Mouse (Mus musculus) neural tube, embryonic 12.5 days (tissue): ENCODE data around the gene Plppr3. TPM values are rescaled to one million over a fixed set of nuclear protein-coding genes. Genes with fewer than 3 reads are reported as not detected.

ENCODE experiments used
- ATAC-seq: fragments of 200-750 bp; cut with Nextera tagmentation; 2 replicates; pipeline ENCODE4 v1.8.0; 2017; ENCODE audit warnings: low read depth, mild to moderate bottlenecking, moderate TSS enrichment, moderate library complexity; ENCODE audit not compliant: low FRiP score
- H3K27ac ChIP-seq: fragments of 300-500 bp; sonication (generic); 2 replicates; pipeline ENCODE4 v1.5.1; 2016
- H3K27me3 ChIP-seq: fragments of 300-500 bp; sonication (generic); replicated peaks from 2 replicates; pipeline ENCODE4 v1.6.1; 2016; ENCODE audit warnings: mild to moderate bottlenecking
- H3K36me3 ChIP-seq: fragments of 300-500 bp; sonication (generic); 2 replicates; pipeline ENCODE4 v1.6.1; 2016; ENCODE audit warnings: mild to moderate bottlenecking
- H3K4me1 ChIP-seq: fragments of 300-500 bp; sonication (generic); 2 replicates; pipeline ENCODE4 v1.6.1; 2016
- H3K4me2 ChIP-seq: fragments of 300-500 bp; sonication (generic); replicated peaks from 2 replicates; pipeline ENCODE4 v1.6.1; 2016; ENCODE audit warnings: mild to moderate bottlenecking
- H3K4me3 ChIP-seq: fragments of 300-500 bp; sonication (generic); 2 replicates; pipeline ENCODE4 v1.5.1; 2016
- H3K9ac ChIP-seq: fragments of 300-500 bp; sonication (generic); 2 replicates; pipeline ENCODE4 v1.6.1; 2016; ENCODE audit warnings: mild to moderate bottlenecking
- H3K9me3 ChIP-seq: fragments of 300-500 bp; sonication (generic); 2 replicates; pipeline ENCODE4 v1.6.1; 2016; ENCODE audit warnings: mild to moderate bottlenecking
- WGBS: fragments of 180-500 bp; shearing (Covaris S2); methylation state at CpG from one replicate; pipeline ENCODE4 v1.1.7; 2016; 5-methylcytosine and 5-hydroxymethylcytosine counted together
- polyA plus RNA-seq: library from polyadenylated mRNA; unstranded; fragments of >200 nt; fragmentation: Nextera tagmentation; extraction: Ambion mirVana; gene quantifications from 2 replicates; pipeline ENCODE4 v1.2.1, GENCODE M21; 2016

Plppr3 gene
- polyA plus RNA-seq, 1 experiment from 2014 or later, result 296 TPM

DNA sequence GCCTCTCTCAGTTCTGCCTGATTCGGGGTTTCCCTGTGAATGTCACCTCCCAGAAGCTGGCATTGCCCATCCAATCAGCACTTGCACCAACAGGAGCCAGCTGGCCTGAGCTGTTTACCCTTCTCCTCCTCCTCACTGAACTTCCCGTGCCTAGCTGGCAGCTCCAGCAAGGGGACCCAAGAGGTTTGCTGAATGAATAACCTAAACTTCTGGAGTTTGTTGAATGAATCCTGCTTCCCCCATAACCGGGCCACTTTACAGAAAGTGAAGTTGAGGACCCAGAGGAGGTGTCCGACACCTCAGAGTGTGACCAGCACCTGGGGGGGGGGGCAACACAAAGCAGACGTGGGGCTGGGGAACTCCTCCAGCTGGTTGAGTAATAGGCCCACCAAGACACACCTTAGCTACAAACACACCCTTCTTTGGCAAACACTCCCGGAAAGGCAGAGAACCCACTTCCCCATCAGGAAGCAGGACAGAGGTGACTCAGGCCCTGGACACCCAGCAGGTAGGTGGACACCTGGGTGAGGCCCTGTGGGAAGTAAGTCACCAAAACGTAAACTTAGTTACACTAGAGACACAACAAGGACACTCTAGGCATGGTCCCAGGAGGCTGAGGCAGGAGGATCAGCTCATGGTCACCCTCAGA is 40.6 kb upstream of the Plppr3 start:
- WGBS, result 79% methylated on average over 7 of the region's 7 CpGs
- Histone ChIP-seq H3K36me3 (peaks cover 21% of the 10 kb centered on the region), H3K4me3 (no peak overlapping the region), H3K9ac (0 out of 2 replicates have a peak overlapping the region, but pooled peaks have one; percentile 17), H3K27me3 (peaks cover 28% of the 10 kb centered on the region), H3K4me1 (peaks cover 36% of the 10 kb centered on the region), H3K4me2 (peak overlapping the region; percentile 97), H3K27ac (no peak overlapping the region), H3K9me3 (peaks cover 3% of the 10 kb centered on the region; the same call in 1 of the 2 replicates)
- no peak for ATAC-seq

DNA sequence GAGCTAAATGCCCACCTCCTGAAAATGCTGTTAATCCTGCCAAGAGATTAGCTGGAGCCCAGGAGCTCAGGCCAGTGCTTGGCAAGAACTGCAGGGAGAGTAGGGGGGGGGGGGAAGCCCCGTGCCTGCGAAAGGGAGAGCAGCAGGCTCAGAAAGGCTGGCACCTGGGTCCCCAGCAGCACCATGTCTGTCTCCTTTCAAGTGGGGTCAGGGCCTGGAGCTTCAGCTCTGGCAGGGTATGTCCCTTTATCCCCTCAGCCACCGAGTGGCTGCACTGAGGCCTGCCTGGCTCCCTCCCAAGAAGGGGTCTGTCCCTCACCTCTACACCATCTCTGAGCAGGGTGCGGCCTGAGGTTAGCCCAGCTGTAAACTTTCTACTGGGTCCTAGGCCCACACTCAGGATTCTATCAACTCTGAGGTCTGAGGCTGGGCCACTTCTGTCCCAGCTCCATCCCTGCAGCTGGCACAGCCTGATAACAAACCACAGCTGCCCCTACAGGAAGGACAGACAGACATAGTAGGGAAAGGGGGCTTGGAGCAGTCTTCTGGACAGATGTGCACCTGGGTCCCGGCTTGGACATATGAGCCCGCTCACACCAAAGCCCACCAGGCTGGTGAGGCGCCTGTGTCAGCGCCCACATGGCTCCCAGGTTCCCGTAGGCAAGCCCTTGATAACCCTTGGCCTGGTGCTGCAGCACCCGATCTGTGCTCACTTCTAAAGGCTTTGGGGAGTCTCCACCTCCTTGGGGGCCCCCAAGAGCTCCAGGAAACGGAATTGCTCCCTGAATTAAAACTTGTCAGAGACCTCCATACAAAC is 39.9 kb upstream of the Plppr3 start:
- Histone ChIP-seq H3K4me3 (peak overlapping the region; percentile 1; the same call in 1 of the 2 replicates), H3K4me1 (peaks cover 35% of the 10 kb centered on the region), H3K9ac (no peak overlapping the region), H3K36me3 (peaks cover 21% of the 10 kb centered on the region), H3K4me2 (no peak overlapping the region; the same call in 1 of the 2 replicates), H3K27me3 (peaks cover 21% of the 10 kb centered on the region), H3K27ac (no peak overlapping the region), H3K9me3 (peaks cover 3% of the 10 kb centered on the region; the same call in 1 of the 2 replicates)
- WGBS, result 78% methylated on average over 11 of the region's 11 CpGs
- no peak for ATAC-seq

DNA sequence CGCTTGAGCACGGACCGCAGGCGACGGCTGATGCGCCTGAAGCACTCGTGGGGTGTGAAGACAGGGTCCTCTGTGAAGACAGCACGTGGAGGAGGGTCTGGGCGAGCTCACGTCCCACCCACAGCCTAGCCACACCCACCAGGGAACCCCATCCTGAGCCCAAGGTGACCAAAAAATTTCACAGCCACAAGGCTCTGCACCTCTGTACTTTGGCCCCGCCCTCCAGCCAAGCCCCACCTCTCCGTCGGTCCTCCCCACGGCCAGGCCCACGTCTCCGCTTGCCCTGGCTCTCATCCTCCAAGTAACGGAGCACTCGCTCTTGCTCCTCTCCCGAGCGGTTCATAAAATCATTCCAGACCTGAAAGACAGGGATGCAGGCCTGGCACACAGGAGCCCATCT is 38.0 kb upstream of the Plppr3 start:
- H3K4me1 ChIP-seq, result peaks cover 24% of the 10 kb centered on the region
- no peak overlapping the region for H3K9ac ChIP-seq
- no peak for ATAC-seq
- 67% methylated on average over 20 of the region's 20 CpGs for WGBS
- no peak overlapping the region for H3K4me3 ChIP-seq
- no peaks in the 10 kb centered on the region for H3K9me3 ChIP-seq
- H3K27me3 ChIP-seq, result peaks cover 1% of the 10 kb centered on the region
- no peak overlapping the region for H3K4me2 ChIP-seq
- H3K27ac ChIP-seq, result no peak overlapping the region
- H3K36me3 ChIP-seq, result peaks cover 21% of the 10 kb centered on the region

DNA sequence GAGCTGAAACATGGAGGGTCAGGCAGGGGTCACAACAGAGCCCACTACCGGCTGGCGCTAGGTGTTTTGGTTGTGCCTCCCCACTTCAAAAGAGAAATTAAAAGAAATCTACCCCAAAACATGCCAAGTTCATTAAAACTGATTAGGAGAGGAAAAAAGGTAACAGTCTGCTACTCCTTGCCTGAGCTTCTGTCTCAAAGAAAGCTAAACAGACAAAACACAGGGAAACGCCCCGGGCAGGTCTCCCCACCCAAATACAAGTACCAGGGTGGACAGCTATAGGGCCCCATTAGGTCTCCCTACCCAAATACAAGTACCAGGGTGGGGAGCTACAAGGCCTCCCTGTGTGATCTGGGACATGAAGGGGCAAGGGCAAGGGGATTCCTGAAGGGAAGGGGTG is 36.1 kb upstream of the Plppr3 start, which contains the start of gene Gm26602:
Gm26602 (plus strand) TSS at position 301 of the 400 bp plus-strand sequence.
- no peaks in the 10 kb centered on the region for H3K27me3 ChIP-seq
- H3K9ac ChIP-seq, result no peak within 1 kb of the TSS
- H3K9me3 ChIP-seq, result no peaks in the 10 kb centered on the region
- H3K4me2 ChIP-seq, result 0 out of 2 replicates have a peak within 1 kb of the TSS, but pooled peaks have one; percentile 38
- H3K4me1 ChIP-seq, result peaks cover 11% of the 10 kb centered on the region
- 93% methylated on average over 4 of the region's 4 CpGs for WGBS
- peaks cover 35% of the 10 kb centered on the region for H3K36me3 ChIP-seq
- no peak within 1 kb of the TSS for H3K27ac ChIP-seq
- no peak within 1 kb of the TSS for H3K4me3 ChIP-seq
- no peak for ATAC-seq

DNA sequence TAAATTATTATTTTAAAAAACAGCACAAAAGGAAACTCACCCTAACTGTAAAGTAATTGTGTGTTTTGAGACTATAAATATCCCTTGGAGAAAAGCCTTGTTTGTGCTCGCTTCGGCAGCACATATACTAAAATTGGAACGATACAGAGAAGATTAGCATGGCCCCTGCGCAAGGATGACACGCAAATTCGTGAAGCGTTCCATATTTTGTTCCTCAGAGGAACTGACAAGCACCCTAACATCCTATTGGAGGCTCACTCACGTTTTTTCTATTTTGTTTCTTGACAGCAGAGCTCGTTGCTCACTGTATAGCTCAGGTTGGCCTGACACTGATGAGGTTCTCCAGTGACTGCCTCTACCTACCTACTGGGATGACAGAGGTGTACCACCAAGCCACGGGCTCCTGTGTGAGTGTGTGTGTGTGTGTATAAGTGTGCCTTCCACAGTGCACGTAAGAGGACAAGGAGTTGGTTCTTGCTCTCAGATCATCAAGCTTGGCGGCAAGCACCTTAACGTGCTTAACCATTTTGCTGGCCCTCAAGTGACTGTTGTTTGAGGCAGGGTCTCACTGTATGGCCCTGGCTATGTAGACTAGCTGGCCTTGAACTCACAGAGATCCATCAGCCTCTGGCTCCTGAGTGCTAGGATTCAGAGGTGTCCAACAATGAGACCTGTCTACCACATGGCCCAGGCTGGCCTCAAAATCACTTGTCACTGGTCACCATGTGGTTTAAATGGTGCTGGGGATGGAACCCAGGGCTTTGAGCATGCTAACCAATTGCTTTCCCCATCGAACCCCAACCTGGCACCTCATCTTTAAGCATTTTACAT is 34.9 kb upstream of the Plppr3 start:
- Histone ChIP-seq H3K4me1 (0 out of 2 replicates have a peak, but pooled peaks cover 5% of the 10 kb centered on the region), H3K4me2 (peak overlapping the region; percentile 38), H3K36me3 (peaks cover 45% of the 10 kb centered on the region), H3K27me3 (no peaks in the 10 kb centered on the region), H3K4me3 (no peak overlapping the region), H3K9me3 (no peaks in the 10 kb centered on the region), H3K9ac (no peak overlapping the region), H3K27ac (peak overlapping the region; percentile 15)
- peak; percentile 49 for ATAC-seq
- 24% methylated on average over 14 of the region's 14 CpGs for WGBS

DNA sequence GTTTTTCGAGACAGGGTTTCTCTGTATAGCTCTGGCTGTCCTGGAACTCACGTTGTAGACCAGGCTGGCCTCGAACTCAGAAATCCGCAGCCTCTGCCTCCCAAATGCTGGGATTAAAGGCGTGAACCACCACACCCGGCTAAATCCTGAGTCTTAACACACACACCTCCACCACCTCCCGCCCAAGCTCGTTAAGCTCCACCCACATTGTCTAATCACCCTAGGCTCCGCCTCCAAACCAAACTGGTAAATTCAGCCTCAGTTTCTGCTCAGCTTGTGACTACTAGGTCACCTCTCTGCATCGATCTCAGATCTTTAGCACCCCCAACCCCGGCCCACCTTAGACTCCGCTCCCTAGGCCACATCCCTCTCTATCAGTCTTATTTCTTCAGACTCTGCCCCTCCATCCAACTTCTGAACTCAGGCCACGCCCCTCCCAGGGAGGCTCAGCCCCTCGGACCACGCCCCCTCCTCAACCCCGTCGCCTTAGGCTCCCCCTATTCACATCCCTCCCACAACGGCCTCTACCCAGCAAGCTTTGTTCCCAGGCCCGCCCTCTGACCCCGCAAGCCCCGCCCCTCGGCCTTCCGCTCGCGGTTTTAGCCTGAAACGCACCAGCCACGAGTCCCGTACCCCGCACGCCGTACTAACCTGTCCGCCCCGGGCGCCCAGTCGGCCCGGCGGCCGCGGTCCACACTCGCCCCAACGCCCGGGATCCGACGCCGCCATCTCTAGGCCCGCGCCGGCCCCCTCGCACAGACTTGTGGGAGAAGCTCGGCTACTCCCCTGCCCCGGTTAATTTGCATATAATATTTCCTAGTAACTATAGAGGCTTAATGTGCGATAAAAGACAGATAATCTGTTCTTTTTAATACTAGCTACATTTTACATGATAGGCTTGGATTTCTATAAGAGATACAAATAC is 34.0 kb upstream of the Plppr3 start, which contains the start of gene Med16:
Med16 (minus strand) TSS at position 757 of the 925 bp plus-strand sequence.
- H3K36me3 ChIP-seq, result peaks cover 51% of the 10 kb centered on the region
- no peaks in the 10 kb centered on the region for H3K9me3 ChIP-seq
- H3K9ac ChIP-seq, result peak within 1 kb of the TSS; percentile 83
- 0 out of 2 replicates have a peak, but pooled peaks cover 5% of the 10 kb centered on the region for H3K4me1 ChIP-seq
- 2% methylated on average over 52 of the region's 52 CpGs for WGBS
- peak within 1 kb of the TSS; percentile 90 for H3K27ac ChIP-seq
- H3K4me2 ChIP-seq, result peak within 1 kb of the TSS; percentile 53
- H3K4me3 ChIP-seq, result peak within 1 kb of the TSS; percentile 68
- H3K27me3 ChIP-seq, result no peaks in the 10 kb centered on the region
- ATAC-seq, result peak; percentile 93

DNA sequence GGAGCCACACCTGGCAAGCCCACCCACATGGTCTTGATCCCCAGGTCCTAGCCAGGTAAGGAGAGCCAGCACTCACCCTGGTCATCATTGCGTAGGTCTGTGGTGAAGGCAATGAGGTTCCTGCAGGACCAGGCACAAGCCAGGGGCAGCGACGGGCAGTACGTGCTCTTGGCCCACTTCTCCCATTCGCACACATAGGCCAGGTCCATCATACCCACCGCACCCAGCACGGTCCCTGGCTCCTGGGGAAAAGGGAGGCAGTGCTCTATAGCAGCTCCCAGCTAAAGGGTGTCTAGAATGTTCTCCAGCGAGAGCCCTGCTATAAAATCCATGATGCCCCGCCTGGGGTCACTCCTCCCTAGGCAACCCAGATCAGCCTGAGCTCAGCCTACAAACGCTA is 33.0 kb upstream of the Plppr3 start:
- no peak overlapping the region for H3K4me2 ChIP-seq
- H3K36me3 ChIP-seq, result peaks cover 57% of the 10 kb centered on the region
- 92% methylated on average over 10 of the region's 10 CpGs for WGBS
- no peak overlapping the region for H3K4me3 ChIP-seq
- no peak overlapping the region for H3K27ac ChIP-seq
- H3K27me3 ChIP-seq, result no peaks in the 10 kb centered on the region
- no peak overlapping the region for H3K9ac ChIP-seq
- no peak for ATAC-seq
- H3K9me3 ChIP-seq, result no peaks in the 10 kb centered on the region
- H3K4me1 ChIP-seq, result 0 out of 2 replicates have a peak, but pooled peaks cover 5% of the 10 kb centered on the region

DNA sequence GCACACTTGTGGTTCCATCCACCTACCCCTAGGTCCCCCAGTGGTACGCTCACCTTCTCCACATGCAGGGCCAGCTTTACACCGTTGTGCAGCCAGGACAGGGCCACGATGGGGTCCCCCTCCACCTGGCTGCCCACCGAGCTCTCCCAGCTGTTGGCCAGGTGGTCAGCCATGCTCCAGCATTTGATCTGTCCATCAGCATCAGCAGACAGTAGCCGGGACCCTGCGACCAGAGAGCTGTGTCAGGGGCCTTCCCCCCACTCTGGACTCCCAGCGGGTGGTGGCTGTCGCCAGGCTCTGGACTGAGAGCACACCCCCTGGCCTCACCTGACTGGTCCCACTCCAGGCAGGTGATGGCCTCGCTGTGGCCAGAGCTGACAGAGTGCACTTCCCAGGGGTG is 32.3 kb upstream of the Plppr3 start:
- Histone ChIP-seq H3K4me1 (0 out of 2 replicates have a peak, but pooled peaks cover 5% of the 10 kb centered on the region), H3K4me3 (no peak overlapping the region), H3K9ac (no peak overlapping the region), H3K36me3 (peaks cover 52% of the 10 kb centered on the region), H3K4me2 (no peak overlapping the region), H3K27me3 (no peaks in the 10 kb centered on the region), H3K9me3 (no peaks in the 10 kb centered on the region), H3K27ac (no peak overlapping the region)
- 95% methylated on average over 9 of the region's 9 CpGs for WGBS
- ATAC-seq, result no peak

DNA sequence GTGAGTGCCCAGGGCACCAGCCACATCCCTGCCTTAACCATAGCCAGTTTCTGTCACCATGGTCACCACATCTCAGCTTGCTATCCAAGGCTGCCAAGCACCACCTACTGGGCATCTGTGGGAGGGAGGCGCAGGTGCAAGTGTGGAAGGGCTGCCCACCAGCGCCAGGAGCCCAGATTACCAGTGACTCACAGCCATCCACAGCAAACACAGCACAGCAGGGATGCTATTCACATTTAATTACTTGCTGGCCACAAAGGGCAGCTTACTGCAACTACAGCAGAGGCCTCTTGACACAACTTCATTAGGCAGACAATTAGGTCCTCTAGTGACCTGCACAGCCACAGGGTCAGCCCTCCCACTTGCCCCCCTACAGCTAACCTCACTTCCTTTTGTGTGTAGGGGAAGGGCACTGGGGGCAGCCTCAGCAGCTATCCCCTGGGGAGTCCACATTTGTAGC is 26.5 kb upstream of the Plppr3 start:
- H3K27me3 ChIP-seq, result peaks cover 14% of the 10 kb centered on the region; the same call in 1 of the 2 replicates
- H3K4me2 ChIP-seq, result 0 out of 2 replicates have a peak overlapping the region, but pooled peaks have one; percentile 7
- peak overlapping the region; percentile 3; the same call in 1 of the 2 replicates for H3K9ac ChIP-seq
- peaks cover 12% of the 10 kb centered on the region for H3K4me1 ChIP-seq
- ATAC-seq, result peak; percentile 69
- H3K27ac ChIP-seq, result no peak overlapping the region
- H3K36me3 ChIP-seq, result peaks cover 61% of the 10 kb centered on the region
- no peaks in the 10 kb centered on the region for H3K9me3 ChIP-seq
- no peak overlapping the region for H3K4me3 ChIP-seq
- WGBS, result 8% methylated on average over 2 of the region's 2 CpGs

DNA sequence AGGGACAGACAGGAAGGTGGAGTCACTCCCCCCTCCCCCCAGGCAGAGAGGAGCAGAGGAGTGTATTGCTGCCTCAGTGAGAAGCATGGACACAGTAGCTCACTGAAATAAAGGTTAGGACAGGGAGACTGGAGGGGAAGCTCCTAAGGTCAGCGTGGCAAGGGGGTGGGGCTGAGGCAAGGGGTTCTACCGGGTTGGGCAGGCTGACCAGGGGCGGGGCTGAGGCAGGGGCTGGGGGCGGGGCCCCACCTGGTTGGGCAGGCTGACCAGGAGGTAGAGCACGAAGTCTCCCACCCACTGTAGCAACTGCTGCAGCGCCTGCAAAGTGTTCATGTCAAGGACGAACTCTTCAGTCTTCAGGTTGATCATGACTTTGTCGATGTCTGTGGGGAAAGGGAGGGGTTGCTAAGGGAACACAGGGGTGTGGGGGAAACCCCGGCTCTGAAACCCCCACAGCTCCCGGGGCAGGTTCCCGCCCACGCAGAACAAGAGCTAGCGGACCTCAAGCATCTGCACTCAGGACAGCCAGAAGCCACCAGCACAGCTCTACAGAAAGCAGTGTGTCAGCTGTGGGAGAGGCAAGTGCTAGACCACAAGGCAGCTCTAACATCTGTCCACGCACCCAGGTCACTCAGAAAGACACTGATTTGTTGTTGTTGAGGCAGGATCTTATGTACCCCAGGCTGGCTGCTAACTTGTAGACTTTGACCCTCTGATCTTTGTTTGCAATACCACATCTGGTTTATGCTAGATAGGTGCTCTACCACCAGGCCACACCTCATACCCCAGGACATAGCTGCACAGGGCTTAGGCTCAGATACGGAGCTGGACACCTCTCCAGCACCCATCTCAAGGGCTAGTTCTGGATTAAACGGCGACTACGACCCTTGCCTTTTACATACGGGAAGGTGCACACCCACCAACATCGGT is 23.1 kb upstream of the Plppr3 start:
- no peaks in the 10 kb centered on the region for H3K9me3 ChIP-seq
- no peak overlapping the region for H3K4me2 ChIP-seq
- peaks cover 17% of the 10 kb centered on the region for H3K27me3 ChIP-seq
- no peak overlapping the region for H3K27ac ChIP-seq
- H3K4me3 ChIP-seq, result no peak overlapping the region
- WGBS, result 51% methylated on average over 20 of the region's 20 CpGs
- no peak for ATAC-seq
- H3K36me3 ChIP-seq, result peaks cover 52% of the 10 kb centered on the region
- no peak overlapping the region for H3K9ac ChIP-seq
- H3K4me1 ChIP-seq, result peaks cover 12% of the 10 kb centered on the region
